Mouse (Mus musculus) midbrain, embryonic 15.5 days (tissue): ENCODE data around the gene Ankrd27. TPM values are rescaled to one million over a fixed set of nuclear protein-coding genes. Genes with fewer than 3 reads are reported as not detected.
"Not testable (repeated sequence)": the region's sequence is repeated elsewhere in the genome, so short reads cannot be mapped to it uniquely, and the experiment has no call there.

Experiments
- ATAC-seq: fragments of 200-750 bp; cut with Nextera tagmentation; replicated peaks from 2 replicates; pipeline ENCODE4 v1.8.0; 2017; ENCODE audit warnings: moderate TSS enrichment
- H3K27ac ChIP-seq: fragments of 300-500 bp; sonication (generic); 2 replicates; pipeline ENCODE4 v1.5.1; 2015; ENCODE audit warnings: mild to moderate bottlenecking, inconsistent platforms
- H3K27me3 ChIP-seq: fragments of 300-500 bp; sonication (generic); replicated peaks from 2 replicates; pipeline ENCODE4 v1.6.1; 2015; ENCODE audit warnings: inconsistent platforms
- H3K36me3 ChIP-seq: fragments of 300-500 bp; sonication (generic); replicated peaks from 2 replicates; pipeline ENCODE4 v1.6.1; 2015; ENCODE audit warnings: inconsistent platforms
- H3K4me1 ChIP-seq: fragments of 300-500 bp; sonication (generic); 2 replicates; pipeline ENCODE4 v1.6.1; 2015; ENCODE audit warnings: inconsistent platforms
- H3K4me2 ChIP-seq: fragments of 300-500 bp; sonication (generic); 2 replicates; pipeline ENCODE4 v1.6.1; 2015; ENCODE audit warnings: inconsistent platforms, mild to moderate bottlenecking, moderate library complexity
- H3K4me3 ChIP-seq: fragments of 300-500 bp; sonication (generic); 2 replicates; pipeline ENCODE4 v1.5.1; 2015; ENCODE audit warnings: mild to moderate bottlenecking, inconsistent platforms
- H3K9ac ChIP-seq: fragments of 300-500 bp; sonication (generic); 2 replicates; pipeline ENCODE4 v1.6.1; 2015; ENCODE audit warnings: mild to moderate bottlenecking, inconsistent platforms
- H3K9me3 ChIP-seq: fragments of 300-500 bp; sonication (generic); 2 replicates; pipeline ENCODE4 v1.6.1; 2016; ENCODE audit warnings: inconsistent platforms
- WGBS: fragments of 180-500 bp; shearing (Covaris S2); methylation state at CpG from one replicate; pipeline ENCODE4 v1.1.7; 2015; ENCODE audit warnings: mixed read lengths; 5-methylcytosine and 5-hydroxymethylcytosine counted together
- polyA plus RNA-seq: library from polyadenylated mRNA; unstranded; fragments of >200 nt; fragmentation: Nextera tagmentation; extraction: Ambion mirVana; gene quantifications from 2 replicates; pipeline ENCODE4 v1.2.1, GENCODE M21; 2015

The Ankrd27 gene
- polyA plus RNA-seq, 1 experiment from 2014 or later = 19.0 TPM

DNA sequence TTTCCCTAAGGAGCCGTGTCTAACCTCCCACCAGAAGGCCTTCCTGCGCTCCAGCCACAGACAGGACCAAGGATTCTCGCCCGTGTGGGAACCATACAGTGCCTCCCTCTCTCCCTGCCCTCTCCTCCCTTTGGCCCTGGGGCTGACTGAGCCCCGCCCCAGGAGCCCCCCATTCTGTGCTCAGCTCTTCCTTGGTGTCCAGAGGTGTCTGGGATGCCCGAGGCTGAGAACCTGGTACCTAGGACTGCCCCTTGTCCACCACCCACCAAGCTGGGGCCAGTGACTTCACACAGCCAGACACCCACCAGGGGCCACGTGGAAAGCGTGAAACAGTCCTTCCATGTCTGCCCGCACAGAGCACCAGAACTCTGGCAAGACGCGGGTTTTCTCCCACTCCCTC lies 23.0 kb upstream of the Ankrd27 start:
- Histone ChIP-seq H3K36me3 (no peaks in the 10 kb centered on the region), H3K27me3 (no peaks in the 10 kb centered on the region), H3K4me2 (no peak overlapping the region), H3K4me1 (no peaks in the 10 kb centered on the region), H3K4me3 (no peak overlapping the region), H3K27ac (no peak overlapping the region), H3K9me3 (no peaks in the 10 kb centered on the region), H3K9ac (no peak overlapping the region)
- ATAC-seq = no peak
- 80% methylated on average over 11 of the region's 11 CpGs for WGBS

DNA sequence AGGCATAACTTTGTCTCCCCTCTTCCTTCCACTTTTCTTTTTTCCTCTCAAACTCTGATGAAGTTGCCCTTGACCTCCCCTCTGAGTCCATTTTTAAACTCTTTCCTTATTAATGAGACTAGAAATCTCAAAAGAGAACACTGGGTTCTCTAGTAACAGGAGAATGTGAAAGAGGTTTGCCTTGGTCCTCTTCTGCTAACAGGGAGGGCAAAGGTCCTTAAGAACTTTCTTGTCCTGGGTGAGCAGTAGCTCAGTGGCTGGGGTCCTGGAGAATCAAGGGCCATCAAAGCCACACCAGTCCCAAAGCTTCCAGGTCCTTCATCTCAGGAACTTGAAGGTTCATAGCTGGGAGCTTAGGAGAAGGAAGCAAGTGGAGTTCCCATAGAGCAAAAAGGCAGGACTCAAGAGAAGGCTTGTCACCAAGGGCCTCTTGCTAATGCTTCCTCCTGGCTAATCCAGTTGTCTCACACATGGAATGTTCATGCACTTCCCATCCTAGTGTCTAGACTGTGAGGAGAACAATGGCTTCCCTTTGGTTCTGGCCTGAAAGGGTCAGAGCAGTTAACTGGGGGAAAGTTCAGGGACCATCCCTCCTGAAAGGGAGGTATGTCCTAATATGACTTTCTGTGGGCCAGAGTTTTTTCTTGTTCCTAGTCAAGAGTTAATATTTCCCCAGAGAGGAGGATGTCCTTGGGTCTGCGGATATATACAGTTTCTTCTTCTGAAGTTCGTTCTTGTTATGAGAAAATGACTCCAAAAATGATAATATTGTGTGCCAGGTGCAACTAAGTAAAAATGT lies 21.8 kb upstream of the Ankrd27 start:
- Histone ChIP-seq H3K4me3 (no peak overlapping the region), H3K9me3 (no peaks in the 10 kb centered on the region), H3K36me3 (no peaks in the 10 kb centered on the region), H3K9ac (no peak overlapping the region), H3K4me2 (no peak overlapping the region), H3K27me3 (no peaks in the 10 kb centered on the region), H3K4me1 (no peaks in the 10 kb centered on the region), H3K27ac (no peak overlapping the region)
- WGBS = 95% methylated on average over 2 of the region's 2 CpGs
- no peak for ATAC-seq

DNA sequence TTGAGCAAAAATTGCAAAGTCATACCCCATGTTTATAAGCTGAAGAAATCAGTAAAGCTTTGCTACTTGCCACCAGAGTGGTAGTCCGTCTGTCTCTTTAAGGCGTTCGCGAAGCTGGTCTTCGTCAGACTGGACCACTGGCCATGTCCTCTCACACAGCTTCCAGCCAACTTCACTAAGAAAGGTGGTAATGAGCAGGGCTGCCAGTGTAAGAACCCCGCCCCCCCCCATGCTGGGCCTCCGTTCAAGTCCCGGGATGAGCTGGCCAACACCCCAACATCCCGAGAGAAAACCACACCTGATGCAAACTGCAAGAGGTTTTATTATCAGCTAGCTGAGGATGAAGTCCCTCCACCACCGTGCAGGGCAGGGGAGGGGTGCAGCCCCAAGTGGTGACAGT lies 21.2 kb upstream of the Ankrd27 start:
- not testable (repeated sequence) for ATAC-seq, H3K9ac ChIP-seq, H3K27me3 ChIP-seq, H3K4me2 ChIP-seq, H3K27ac ChIP-seq, H3K36me3 ChIP-seq, H3K9me3 ChIP-seq, H3K4me1 ChIP-seq, H3K4me3 ChIP-seq
- 84% methylated on average over 10 of the region's 10 CpGs for WGBS

DNA sequence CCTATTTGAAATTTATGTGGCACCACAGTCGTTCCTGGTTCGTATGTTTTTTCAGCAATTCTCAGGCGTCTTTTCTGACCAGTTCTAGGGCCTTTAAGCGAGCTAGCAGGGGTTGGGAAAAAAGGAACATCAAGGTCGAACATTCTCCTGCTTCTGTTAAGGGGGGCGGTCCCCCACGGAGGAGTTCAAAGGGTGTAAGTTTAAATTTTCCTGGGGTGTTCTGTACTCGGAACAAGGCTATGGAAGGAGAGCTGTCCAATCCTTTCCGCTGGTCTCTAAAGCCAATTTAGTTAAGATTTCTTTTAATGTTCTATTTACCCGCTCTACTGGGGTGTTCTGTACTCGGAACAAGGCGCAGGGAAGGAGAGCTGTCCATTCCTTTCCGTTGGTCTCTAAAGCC lies 20.1 kb upstream of the Ankrd27 start:
- not testable (repeated sequence) for H3K4me1 ChIP-seq, H3K9ac ChIP-seq, H3K36me3 ChIP-seq, H3K27ac ChIP-seq, H3K4me2 ChIP-seq, ATAC-seq, H3K27me3 ChIP-seq, H3K9me3 ChIP-seq, H3K4me3 ChIP-seq
- 79% methylated on average over 13 of the region's 13 CpGs for WGBS

DNA sequence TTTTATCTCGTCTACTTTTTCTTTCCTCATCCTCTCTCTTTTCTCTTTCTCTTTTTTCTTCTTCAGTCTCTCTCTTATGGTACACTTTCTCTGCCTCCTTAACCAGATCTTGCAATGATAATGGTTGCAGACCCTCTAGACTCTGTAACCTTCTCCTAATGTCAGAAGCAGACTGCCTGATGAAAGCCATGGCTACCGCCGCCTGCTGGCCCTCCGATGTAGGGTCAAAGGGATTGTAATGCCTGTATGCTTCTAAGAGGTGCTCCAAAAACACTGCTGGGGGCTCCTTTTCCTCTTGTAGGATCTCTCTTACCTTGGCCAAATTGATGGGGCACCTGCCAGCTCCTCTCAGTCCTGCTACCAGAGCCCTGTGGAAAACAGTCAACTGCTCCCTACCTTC lies 16.3 kb upstream of the Ankrd27 start:
- ATAC-seq, H3K9ac ChIP-seq, H3K9me3 ChIP-seq, H3K4me2 ChIP-seq, H3K4me3 ChIP-seq, H3K27ac ChIP-seq, H3K27me3 ChIP-seq, H3K36me3 ChIP-seq, H3K4me1 ChIP-seq: not testable (repeated sequence)
- WGBS = 88% methylated on average over 4 of the region's 4 CpGs

DNA sequence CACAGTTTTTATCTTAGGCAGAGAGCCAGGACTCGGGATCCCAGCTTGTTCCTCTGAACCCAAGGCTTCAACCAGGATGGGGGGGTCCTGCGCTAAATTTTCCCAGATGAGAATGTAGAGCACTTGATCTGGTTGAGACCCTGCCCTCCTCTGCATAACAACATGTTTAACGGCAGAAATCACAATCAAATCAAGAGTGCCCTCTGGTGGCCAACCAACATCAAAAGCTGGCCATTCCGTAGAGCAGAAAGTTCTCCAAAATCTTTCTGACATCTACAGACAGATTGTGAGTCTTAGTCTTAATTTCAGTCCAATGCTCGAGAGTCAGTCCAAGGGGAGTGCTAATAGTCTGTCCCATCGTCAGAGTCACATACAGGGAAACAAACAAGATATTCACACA lies 15.2 kb upstream of the Ankrd27 start:
- ATAC-seq, H3K4me1 ChIP-seq, H3K9me3 ChIP-seq, H3K4me2 ChIP-seq, H3K4me3 ChIP-seq, H3K9ac ChIP-seq, H3K27me3 ChIP-seq, H3K36me3 ChIP-seq, H3K27ac ChIP-seq: not testable (repeated sequence)
- 22% methylated on average over 6 of the region's 6 CpGs for WGBS

DNA sequence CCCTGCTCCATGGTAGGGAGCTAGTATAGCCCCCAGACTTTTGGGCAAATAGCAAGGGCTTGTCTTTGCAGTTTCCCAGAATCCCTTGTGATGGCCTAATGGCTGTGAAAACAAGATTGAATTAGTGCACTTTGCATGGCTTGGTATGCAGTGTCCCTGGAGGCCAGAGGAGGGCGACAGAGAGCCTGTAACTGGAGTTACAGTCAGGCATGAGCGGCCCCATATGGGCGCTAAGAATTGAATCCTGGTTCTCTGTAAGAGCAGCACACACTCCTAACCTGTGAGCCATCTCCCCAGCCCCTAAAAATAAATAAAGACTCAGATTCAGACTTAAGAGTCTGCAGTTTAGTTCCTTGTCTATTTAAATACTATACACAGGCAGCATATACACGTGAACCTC lies 6.2 kb upstream of the Ankrd27 start:
- WGBS = 35% methylated on average over 4 of the region's 4 CpGs
- no peak overlapping the region for H3K4me2 ChIP-seq
- no peaks in the 10 kb centered on the region for H3K36me3 ChIP-seq
- no peak overlapping the region for H3K27ac ChIP-seq
- H3K27me3 ChIP-seq = peaks cover 29% of the 10 kb centered on the region
- H3K9me3 ChIP-seq = no peaks in the 10 kb centered on the region
- peaks cover 9% of the 10 kb centered on the region for H3K4me1 ChIP-seq
- no peak overlapping the region for H3K4me3 ChIP-seq
- ATAC-seq = no peak
- H3K9ac ChIP-seq = no peak overlapping the region

DNA sequence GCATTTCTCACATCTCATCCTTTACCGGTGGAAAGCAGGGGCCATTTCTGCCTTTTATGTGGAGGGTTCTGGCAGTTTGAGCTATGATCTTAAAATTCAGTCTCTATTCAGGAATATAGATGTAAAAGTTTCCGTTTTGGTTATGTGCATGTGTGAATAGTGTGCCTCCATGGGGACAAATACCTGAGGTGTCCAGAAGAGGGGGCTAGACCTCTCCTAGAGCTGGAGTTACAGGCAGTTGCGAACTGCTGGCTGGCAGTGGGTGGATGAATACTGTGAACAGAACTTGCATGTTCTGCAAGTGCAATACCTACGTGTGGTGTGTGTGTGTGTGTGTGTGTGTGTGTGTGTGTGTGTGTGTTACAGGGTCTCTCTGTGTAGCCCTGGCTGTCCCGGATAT lies 3.3 kb upstream of the Ankrd27 start:
- Histone ChIP-seq H3K27ac (no peak overlapping the region), H3K27me3 (peaks cover 34% of the 10 kb centered on the region), H3K9ac (no peak overlapping the region), H3K4me2 (no peak overlapping the region), H3K9me3 (no peaks in the 10 kb centered on the region), H3K36me3 (no peaks in the 10 kb centered on the region), H3K4me3 (no peak overlapping the region), H3K4me1 (peaks cover 27% of the 10 kb centered on the region)
- ATAC-seq = no peak
- 71% methylated on average over 5 of the region's 5 CpGs for WGBS

DNA sequence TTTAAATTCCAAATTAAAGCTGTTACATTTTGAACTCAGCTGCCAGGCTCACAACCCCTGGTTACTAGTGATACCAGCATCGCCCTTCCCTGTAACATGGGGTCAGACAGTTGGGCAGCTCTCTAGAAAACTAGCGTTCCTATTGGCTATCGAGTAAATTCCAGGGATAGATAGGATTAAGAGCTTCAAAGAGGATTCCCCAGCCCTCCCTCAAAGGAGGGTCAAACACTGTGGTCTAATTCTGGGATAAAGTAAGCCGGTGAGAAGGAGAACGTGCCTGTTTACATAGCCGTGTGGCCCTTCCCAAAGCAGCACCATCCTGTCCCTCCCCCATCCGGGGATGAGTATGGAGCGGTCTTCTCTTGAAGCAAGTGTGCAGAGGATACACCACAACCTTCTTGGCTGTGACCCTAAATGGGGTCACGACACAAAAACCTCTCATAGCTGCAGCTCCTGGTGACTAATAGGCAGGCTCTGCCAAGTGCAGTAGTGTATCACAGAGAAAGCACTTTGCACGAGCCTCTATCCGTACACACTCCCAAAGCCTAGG lies 2.5 kb upstream of the Ankrd27 start:
- no peaks in the 10 kb centered on the region for H3K36me3 ChIP-seq
- H3K27me3 ChIP-seq = peaks cover 34% of the 10 kb centered on the region
- no peak overlapping the region; the same call in 1 of the 2 replicates for H3K4me2 ChIP-seq
- no peak overlapping the region for H3K27ac ChIP-seq
- peaks cover 27% of the 10 kb centered on the region for H3K4me1 ChIP-seq
- no peak overlapping the region for H3K9ac ChIP-seq
- WGBS = 5% methylated on average over 11 of the region's 11 CpGs
- ATAC-seq = no peak
- H3K4me3 ChIP-seq = peak overlapping the region; percentile 65; the same call in 1 of the 2 replicates
- no peaks in the 10 kb centered on the region for H3K9me3 ChIP-seq

DNA sequence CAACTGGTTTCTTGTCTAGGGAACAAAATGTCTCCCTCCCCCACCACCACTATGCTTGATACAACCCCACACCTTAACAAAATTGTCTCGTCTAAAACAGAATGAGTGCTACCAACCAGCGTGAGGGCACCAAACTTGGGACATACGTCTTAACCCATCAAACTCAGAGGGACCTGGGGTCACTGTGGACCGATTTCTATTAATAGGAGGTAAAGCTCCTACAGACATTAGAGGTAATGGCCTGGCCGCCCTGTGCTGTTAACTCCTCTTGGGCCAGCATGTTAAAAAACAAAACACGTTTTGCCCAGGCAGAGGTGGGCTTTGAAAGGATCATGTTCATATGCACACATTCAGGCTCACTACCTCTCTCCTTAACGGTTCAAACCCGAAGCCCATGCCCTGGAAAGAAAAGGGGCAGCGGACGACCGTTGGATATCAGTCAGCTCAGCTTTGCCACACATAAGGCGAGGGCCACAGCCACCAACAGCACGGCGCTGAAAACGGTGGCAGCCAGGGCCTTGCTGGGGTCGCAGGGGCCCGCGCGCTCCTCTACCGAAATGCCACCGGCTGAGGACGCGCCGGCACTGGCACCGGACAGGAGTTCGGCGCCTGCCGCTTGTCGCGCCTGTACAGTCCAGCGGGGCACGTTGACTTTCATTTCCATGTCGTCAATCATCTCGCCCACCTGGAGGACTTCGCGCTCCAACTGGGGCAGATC lies 1.8 kb upstream of the Ankrd27 start:
- ATAC-seq = no peak
- Histone ChIP-seq H3K27me3 (peaks cover 34% of the 10 kb centered on the region), H3K4me2 (peak overlapping the region; percentile 99), H3K27ac (no peak overlapping the region), H3K36me3 (no peaks in the 10 kb centered on the region), H3K9ac (peak overlapping the region; percentile 41), H3K4me3 (peak overlapping the region; percentile 65), H3K4me1 (peaks cover 27% of the 10 kb centered on the region), H3K9me3 (no peaks in the 10 kb centered on the region)
- 3% methylated on average over 36 of the region's 36 CpGs for WGBS

DNA sequence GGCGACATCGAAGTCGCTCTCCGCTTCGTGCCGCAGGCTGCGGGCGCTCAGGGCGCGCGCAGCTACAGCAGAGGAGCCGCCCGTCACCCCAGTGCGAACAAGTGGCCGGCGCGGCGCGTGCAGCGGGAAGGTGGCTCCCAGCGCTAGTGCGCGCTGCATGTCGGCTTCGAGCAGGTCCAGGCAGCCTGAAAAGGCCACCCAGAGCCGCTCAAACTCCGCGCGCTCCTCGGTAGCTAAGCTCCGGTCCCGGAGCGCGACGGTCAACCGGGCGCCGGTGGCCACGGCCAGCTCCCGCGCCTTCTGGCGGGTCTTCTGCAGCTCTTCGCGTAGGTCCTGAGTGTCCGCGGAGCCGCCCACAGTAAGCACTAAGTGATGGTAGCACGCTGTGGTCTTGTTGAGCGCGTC lies 1.3 kb upstream of the Ankrd27 start:
- peaks cover 27% of the 10 kb centered on the region for H3K4me1 ChIP-seq
- H3K4me3 ChIP-seq = peak overlapping the region; percentile 65
- peak overlapping the region; percentile 99 for H3K4me2 ChIP-seq
- peak overlapping the region; percentile 41 for H3K9ac ChIP-seq
- no peaks in the 10 kb centered on the region for H3K9me3 ChIP-seq
- under 1% methylated on average over 50 of the region's 50 CpGs for WGBS
- no peaks in the 10 kb centered on the region for H3K36me3 ChIP-seq
- ATAC-seq = no peak
- H3K27me3 ChIP-seq = peaks cover 34% of the 10 kb centered on the region
- no peak overlapping the region for H3K27ac ChIP-seq

DNA sequence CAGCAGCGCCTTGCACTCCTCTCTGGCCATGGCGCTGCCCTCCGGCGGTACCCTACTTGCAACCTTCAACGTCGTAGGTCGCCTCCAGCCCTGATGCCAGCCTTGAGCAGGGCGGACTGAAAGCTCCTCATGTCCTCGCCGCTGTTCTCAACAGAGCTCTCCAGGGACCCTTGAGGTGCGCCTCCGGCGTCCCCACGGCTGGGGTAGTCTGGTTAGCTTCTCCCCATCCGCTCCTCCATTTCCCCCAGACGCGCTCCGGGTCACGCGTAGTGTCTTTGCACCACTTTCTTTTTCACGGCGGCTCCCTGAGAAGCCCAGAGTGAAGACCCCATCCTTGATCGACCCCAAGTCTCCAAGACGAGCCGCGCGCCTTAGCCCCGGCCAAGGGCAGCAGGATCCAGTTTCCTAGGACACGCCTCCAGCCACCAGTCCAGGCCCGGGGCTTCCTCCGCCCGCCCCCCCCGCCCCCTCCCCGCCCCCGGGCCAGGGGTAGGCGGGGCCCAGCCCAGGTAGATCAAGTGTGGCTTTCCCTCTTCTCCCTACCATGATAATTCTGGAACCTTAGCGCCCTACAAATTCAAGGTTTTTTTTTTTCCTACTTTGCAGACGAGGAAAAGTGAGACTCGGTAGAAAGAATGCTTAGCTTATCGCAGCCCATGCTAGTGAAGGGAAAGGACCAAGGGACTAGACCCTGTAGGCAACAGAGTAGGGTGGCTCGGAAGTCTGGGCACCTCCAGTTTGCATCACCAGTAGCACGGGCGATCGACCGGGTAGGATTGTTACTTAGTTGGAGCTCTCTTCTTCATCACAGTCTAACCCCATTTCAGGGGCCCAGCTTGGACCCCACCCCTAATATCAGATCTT lies 621 bp upstream of the Ankrd27 start, which contains the start of gene Rgs9bp:
TSS of gene Rgs9bp (minus strand) at position 392 of the 864 bp plus-strand sequence.
- Histone ChIP-seq H3K36me3 (no peaks in the 10 kb centered on the region), H3K4me3 (peak within 1 kb of the TSS; percentile 65), H3K4me2 (peak within 1 kb of the TSS; percentile 99), H3K9me3 (no peaks in the 10 kb centered on the region), H3K9ac (peak within 1 kb of the TSS; percentile 52), H3K27ac (peak within 1 kb of the TSS; percentile 48), H3K27me3 (peaks cover 34% of the 10 kb centered on the region), H3K4me1 (peaks cover 27% of the 10 kb centered on the region)
- peak; percentile 71 for ATAC-seq
- WGBS = under 1% methylated on average over 45 of the region's 45 CpGs
